Mouse (Mus musculus) frontal cortex, postnatal 25 days (tissue): Measurements from ENCODE around the gene Klf9.

ENCODE experiments used
- DNase-seq, 2 experiments: peaks; one replicate each; pipeline ENCODE4 v3.0.0; 2022; ENCODE audit warnings: low spot score in 2 of 2

Gene Klf9

DNA sequence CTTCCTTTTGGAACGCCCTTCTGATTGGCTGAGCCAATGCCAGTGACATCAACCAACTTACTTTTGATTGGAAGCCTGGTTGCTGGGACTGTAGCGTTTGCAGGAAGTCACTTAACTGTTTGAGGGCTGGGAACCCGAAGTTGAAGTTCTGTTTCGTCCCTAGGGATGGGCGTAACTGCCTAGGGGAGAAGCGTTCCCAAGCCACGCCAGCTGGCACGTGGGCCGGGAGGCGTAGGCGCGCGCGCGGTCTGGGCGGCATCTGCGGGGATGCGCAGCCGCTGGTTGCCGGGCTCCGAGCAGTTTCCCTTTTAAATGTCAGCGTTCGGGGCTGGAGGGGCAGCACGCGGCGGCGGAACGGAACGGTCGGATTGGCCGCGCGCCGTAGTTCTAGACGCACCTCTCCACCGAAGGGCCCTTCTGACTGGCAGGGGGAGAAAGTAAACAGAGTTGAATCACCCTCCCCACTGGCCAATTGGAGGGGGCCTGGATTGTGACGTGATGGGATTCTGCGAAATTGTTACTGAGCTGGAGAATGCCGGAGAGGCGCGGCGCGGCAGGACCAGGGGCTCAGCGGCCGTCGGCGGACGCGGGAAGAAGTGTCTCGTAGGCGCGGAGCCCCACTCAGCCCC, at the start of gene Klf9:
Klf9 (plus strand) TSS at position 538 of the 629 bp plus-strand sequence.
- peak; percentile 96 for DNase-seq

DNA sequence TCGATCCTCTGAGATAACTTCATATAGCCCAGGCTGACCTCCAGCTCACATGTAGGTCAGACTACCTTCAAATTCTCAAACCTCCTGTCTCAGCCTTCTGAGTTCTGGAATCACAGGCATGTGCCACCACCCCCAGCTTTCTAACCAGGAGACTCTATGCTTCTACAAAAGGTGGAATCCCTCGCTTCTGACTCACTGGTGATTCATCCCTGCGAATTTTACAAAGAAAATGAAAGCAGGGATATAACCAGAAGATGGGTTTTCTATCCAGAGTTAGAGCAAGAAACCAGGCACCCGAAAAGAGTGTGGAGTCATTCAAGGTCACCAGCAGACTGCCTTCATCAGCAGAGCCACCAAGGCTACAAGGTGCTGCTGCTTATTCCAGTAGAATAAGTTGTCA, 49.4 kb upstream of the Klf9 start:
- peak in 1 of 2 experiments; percentile 29 for DNase-seq

DNA sequence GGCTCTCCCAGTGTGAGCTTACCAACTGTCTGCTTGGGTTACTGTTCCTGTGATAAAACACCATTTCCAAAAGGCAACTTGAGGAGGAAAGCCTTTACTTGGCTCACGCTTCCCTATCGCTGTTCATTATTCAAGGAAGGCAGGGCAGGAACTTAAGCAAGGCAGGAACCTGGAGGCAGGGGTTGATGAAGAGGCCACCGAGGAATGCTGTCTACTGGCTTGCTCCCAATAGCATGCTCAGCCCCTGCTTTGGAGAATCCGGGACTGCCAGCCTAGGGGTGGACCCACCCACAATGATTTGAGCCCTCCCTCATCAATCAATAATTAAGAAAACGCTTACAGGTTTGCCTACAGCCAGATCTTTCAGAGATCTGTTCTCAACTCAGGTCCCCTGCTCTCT, 47.5 kb upstream of the Klf9 start:
- no peak for DNase-seq

DNA sequence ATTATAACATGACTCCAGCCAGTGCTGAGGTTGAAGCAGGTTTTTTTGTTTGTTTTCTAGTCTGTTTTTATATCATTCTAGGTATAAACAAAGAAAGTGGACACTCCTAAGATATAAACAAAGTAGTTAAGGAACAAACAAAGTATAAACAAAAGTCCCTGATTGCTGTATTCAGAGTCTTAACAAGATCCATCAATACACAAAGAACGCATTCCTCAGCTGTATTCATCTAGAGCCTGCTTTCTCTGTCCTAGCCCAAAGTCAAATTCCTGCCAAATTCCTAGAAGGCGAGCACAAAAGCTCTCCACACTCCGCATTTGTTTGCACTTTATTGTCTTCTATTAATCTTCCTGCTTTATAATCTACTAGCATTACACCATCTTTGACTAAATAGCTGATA, 46.1 kb upstream of the Klf9 start:
- no peak for DNase-seq

DNA sequence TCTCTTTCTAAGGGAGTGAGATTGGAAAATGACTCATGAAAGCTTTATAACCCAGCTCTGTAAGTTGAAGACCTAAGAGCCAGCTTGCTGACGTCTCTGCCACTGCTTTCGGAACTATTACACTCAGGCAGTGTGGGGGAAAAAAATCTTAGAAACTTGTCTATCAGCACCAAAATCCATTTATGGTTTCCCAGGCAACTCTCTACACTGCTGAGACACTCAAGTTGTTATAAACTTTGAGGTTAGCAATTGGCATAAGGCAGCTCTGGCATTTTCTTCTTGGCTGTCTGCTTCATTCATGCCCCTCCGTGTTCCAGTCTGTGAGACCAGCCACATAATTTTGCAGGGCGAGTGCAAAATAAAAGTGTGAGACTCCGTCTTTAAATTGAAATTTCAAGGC, 34.2 kb upstream of the Klf9 start:
- no peak for DNase-seq

DNA sequence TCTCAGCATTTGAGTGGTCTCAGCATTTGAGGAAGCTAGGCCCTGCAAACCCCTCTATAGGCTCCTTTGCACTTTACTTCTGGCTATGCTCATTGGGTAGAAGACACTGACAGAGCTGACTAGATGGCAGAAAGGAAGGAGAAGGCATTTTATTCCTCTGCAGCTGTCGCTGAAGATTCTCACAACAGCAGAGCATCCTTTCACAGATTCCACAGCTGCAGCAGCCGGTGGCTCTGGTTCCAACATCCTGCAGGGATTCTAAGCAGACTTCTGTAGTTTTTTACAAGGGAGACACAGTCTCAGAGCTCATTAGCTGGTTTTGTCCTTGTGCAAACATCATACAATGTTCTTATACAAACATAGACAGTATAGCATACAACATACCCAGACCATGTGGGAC, 33.7 kb upstream of the Klf9 start:
- no peak for DNase-seq

DNA sequence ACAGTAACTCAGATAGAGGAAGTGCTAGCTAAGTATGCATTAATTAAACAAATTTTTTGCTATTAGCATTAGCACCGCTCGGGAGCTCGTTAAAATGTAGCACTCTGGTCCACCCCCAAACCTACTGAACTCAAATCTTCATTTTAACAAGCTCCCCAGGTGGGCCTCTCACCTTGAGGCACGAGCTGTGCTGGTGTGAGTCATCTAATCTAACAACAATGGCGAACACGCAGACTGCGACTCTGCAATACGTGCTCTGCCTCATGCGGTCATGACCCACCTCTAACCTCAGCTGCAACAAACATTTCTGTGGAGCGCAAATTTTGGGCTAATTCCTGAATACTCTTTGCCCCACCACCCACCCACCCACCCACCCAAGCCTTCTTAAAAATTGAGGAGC, 19.2 kb upstream of the Klf9 start:
- DNase-seq, result no peak

DNA sequence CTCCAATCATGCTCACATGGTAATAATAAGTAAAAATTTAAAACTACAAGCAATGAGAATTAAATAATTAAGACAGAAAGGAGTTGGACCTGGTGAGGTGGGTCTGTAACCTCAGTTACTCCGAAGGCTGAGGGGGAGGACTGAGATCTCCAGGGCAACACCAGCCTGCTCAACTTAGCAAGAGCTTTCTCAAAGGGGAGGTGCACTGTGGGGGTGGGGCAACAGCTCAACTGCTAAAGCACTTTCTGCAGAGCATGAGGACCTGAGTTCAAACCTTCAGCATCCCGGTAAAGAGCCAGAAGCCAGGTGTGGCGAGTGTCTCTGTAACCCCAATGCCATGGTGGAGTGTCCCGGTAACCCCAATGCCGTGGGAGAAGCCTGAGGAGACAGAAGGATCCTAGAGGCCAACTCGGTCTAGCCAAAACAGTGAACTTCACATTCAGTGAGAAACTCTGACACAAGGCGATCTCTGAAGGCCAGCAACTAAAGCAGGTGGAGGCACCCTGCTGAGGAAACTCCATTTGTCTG, 16.9 kb upstream of the Klf9 start:
- DNase-seq, result no peak

DNA sequence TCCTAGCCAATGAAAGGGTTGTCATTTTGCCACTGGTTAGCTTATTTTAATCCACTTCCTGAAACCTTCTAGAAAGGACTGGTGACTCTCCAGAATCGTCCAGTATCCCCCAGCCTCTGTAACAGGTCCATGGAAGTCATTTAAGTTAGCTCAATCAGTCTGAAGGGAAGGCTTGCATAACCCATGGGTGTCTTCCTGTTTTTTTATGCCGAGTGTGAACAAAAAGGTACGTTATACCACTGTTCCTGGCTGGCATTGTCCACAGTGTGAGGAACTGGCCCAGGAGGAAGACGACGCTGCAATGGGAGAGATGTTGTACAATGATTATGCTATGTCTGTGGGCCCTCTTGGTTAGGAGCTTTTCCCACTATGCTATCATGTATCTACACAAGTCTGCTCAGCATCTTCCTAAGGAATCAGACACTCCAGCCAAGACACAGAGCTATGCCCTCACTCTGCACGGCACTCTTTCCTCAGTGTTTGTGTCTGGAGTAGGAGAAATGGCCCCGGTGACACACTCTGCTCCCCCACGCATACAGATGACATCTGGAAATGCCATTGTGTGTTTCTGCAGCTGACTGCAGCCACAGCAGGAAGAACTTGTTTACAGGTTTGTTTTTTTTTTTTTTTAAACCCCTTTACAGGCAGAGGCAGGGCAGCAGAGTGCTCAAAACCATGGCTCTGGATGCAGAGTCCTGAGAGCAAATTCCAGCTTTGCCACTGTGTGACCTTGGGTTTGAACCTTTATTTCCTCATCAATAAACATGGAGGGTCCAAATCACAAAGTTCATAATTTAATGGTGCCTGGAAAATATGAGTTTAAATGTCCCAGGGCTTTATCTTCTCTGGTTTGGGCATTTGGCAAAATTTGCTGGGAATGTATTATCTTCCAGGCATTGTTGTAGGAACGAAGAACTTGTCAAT, 15.5 kb upstream of the Klf9 start:
- no peak for DNase-seq

DNA sequence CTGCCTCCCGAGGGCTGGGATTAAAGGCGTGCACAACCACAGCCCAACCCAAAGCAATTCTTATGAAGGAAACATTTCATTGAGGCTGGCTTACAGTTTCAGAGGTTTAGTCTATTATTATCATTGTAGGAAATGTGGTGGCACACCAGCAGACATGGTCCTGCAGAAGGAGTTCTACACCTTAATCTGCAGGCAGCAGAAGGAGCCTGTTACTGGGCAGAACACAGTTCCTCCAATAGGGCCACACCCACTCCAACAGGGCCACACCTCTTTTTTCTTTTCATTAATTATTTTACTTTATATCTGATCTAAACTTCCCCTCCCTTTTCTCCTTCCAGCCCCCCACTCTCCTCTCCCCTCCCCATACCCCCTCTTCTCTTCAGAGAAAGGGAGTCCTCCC, 11.1 kb upstream of the Klf9 start:
- no peak for DNase-seq

DNA sequence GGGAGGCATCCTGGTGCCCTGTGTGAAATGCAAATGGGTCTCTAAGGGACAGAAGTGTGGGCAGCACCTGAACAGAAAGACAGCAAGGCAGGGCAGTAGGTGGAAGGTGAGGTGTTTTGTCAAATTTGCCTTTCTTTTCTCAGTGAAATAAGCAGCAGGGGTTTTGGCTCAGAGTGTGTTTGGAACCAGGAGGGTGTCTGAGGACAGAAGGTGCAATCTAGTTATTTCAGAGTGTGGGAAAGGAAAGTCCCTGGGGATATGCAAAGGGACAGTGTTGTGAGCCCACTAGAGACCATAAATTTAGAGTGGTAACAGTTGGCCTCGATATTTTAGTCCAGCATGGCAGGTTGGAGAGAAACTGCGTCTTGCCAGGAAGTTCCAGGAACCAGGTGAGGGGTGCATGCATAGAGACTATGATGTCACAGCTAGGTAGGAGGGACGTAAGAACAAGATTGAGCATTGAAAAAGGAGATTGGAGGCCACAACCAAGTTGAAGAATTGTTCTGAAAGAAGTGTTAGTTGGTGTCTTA, 8.9 kb upstream of the Klf9 start:
- DNase-seq, result no peak

DNA sequence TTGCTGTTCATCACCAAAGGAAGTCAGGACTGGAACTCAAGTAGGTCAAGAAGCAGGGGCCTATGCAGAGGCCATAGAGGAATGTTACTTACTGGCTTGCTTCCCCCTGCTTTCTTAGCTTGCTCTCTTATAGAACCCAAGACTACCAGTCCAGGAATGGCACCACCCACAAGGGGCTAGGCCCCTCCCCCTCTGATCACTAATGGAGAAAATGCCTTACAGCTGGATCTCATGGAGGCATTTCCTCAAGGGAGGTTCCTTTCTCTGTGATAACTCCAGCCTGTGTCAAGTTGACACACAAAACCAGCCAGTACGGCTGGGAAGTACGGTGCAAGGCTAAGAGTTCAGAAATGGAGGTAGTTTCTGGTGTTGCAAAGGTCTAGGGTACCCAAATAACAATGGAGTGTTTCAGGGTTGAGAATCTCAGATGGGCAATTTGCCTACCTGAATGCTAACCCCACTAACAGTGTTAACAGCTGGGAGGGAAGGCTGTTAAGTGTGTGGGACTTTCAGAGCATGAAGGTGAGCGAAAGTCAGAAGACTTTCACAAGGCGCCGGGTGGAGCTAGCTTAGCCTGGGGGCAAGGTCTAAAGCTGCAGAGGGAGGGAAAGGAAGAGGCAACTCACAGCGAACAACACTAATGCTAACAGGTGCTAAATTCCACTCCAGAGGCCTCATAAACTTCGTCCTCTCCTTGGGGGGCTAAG, 8.2 kb upstream of the Klf9 start:
- DNase-seq, result no peak

DNA sequence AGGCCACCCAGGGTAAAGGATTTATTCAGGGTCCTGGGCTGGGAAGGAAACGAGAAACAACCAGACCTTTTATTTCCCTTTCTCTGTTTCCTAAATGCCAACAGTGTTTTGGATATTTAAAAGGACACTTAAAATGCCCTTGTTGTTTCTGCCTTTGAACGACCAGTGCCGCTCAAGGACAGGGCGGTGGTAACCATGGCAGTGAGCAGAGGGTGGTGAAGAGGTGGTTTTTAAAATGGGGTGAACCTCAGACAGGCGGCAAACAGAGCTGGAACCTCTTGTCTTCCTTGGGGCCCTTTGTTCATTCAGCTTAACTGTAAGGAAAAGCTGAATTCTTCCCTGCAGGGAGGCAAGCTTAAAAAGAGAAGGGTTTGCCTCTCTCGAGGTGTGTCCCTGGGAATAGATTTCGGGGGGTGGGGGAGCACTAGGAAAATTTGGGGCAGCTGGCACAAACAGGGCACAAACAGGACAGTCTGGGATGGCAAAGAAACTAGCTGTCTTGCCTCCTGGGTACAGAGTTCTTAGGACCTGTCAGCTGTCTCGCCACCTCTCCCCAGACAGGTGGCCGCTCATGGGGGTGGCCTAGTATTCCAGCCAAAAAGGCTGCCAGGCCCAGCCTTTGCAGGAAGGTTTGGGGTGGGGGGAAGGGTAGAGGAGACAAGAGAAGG, 7.5 kb upstream of the Klf9 start:
- DNase-seq, result no peak

DNA sequence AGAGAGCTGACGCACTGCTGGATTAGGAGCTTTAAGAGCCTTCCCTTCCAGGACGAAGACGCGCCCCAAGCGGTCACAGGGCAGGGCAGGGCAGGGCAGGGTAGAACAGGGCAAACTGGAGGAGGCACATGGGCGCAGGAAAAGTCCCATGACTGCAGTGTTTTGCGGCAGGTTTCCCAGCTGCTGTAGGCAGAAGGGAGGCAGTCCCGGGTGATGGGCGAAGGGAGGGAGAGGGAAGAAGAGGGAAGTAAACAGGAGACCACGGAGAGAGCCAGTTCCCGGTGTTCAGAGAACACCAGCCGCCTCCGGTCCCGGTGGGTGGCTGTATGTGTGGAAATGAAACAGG, 7.0 kb upstream of the Klf9 start:
- peak; percentile 59 to 68 for DNase-seq

DNA sequence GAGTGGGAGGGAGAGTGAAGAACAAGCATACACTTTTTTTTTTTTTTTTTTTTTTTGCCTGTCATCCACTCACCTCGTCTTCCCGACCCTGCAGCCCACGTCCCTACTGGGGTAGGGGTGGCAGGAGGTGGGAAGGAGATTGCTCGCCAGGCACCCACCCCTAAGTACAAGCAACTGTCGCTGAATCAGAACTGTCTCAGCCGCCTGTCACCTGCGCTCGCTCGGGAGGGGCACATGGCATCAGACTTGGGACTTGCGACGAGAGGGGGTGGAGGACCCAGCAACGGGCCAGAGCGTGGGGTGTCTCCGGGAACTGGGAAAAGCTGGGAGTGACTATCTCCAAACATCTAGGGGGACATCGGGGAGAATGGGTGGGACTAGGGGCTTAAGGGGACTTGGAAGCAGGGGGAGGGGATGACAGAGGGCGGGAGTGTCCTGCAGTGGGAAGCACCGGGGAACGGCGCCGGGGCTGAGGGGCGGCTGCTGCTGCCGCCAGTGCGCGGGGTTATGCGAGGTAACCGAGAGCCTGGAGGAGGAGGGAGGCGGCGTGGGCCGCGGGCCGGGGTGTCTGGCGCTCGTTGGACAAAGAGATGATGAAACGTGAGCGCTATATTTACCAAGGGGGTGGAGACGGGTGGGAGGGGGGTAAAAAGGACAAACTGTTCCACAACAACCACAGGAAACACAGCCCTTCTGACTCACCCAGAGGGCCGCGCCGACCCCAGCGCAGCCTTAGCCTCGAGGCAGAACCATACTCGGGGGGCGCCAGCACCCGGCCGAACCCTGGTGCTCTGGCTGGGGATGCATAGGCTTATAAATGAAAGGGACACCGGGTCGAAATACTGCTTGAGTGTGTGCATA, 6.4 kb upstream of the Klf9 start:
- peak; percentile 66 to 78 for DNase-seq

DNA sequence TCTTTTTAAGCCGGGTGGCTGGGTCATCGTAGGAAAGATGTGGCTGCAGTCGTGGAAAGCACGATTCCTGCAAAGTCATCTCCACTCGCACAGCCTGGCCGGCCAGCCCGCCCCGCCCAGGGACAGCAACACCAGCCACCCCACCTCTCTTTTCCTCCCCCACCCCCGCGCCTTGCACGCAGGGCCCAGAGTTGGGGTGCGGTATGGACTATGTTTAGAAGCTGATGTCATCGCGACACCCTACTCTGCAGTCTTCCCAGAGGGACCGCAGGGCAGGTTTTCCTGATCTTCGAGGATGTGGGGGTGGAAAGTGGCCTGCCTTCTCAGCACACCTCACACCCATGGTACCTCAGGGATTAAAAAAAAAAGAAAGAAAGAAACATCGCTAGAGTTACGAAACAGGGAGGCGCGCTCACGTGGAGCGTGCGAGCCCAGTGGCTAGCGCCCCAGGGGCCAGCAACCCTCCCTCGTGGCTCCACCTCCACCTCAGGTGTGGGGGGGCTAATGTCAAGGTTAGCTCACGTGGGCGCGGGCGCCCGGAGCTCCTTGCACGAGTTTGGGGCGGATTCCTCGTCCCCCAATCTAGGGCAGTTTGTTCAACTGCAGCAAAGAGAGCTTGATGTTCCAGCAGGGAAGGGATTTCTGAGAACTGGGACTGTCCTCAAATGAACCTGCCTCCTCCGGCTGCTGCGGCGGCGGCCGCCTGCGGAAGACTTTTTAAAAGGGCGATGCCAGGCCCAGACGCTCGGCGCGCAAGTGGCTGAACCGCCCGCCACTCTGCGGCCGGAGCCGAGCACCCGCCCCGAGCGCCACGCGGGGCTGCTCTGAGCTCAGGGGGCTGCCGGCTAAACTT, 5.5 kb upstream of the Klf9 start:
- DNase-seq, result peak; percentile 78 to 82

DNA sequence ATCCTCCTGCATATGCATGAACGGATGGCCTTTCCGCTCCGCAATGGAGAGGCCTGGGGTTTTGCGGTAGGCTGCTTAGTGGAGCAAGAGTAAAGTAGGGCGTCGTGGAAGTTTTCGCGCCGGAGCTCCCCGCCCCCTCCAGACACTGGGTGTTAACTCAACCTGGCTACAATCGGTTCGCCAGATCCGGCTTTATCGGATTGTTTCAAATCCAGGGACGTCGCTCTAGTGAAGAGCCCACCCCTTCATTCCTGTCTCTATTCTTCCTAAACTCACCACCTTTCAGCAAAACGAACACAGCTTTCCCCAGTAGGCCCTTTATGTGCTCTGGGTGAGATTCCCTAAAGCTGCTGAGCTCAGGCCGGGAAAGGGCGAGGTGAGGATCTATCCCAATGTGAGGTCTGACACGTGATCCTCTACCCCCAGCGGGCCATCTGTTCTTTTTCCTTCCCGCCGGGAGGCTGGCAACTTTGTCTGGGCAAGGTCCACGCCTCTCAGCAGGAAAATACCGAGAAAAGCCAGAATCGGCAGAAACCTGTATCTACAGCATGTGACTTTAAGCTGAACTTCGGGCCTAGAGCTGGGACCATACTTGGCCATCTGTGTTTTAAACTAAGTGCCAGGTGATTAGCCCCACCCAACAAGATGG, 4.7 kb upstream of the Klf9 start:
- no peak for DNase-seq

DNA sequence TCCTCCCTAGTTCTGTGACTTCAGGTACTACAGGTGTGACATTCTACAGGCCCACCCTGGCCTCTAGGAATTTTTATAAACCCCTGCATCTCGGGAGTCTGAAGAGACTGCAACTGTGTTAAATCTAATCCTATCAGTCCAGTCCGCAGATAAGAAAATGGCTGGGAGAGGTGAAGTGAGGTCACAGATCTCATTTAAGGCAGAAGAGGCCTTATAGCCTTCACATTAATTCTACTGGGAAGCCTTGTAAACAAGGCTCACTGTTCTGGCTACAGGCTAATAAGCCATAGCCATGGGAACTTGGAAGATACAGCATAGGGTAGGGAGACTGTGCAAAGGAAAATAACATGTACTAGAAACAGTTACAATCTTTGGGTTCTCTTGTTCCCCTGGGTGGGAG, 3.7 kb upstream of the Klf9 start:
- no peak for DNase-seq

DNA sequence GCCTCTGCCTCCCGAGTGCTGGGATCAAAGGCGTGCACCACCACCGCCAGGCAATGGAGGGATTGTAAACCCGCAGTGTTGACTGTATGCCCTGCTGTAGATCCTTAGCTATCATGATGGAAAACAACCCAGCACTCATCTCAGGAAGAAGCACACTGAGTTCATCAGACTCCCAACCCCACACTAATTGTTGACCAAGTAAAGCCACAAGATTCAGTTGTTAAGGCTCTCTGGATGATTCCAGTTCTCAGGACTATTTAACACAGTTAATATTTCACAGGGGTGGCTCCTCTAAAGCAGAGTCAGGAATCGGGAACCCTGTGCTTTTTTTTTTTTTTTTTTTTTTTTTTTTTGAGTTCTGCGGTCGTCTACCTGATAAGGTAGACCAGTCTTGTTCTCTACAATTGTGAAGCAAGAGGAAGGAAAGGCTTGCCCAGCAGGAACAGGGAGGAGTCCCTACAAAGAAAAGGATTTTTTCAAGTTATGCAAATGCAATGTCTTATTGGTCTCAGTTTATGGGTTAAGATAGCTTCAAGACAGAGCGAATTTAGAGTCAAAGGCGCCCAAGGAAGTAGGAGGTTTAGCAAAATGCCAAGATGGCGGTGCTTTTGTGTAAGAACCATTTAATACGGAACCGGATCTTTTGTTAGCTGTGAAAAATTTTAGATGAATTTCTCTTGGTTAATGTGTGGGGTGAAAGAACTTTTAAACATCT, 1.1 kb upstream of the Klf9 start:
- no peak for DNase-seq
